Mouse (Mus musculus): ENCODE results near the gene Gm20854.
"Not testable (repeated sequence)": the region's sequence is repeated elsewhere in the genome, so short reads cannot be mapped to it uniquely, and the experiment has no call there.

GRCm38 (mm10) chrY:85530808-85531207, at the start of gene Gm20854:
- TF ChIP-seq CTCF (IDR thresholded peaks at IDR 0.05; ENCODE audit: borderline replicate concordance, control insufficient read depth, extremely low read depth, insufficient read depth, low read length, poor library complexity); POLR2A (IDR thresholded peaks at IDR 0.05; ENCODE audit: control insufficient read depth, extremely low read depth, insufficient read depth, low read length, poor library complexity): not testable (repeated sequence)

All from thymus, adult 2 months (tissue).